Mouse (Mus musculus) gastrocnemius, postnatal 36 days (tissue): ENCODE measurements around the gene Ccdc36. TPM values are rescaled to one million over a fixed set of nuclear protein-coding genes. Genes with fewer than 3 reads are reported as not detected.

Experiments used
- DNase-seq, 2 experiments: peaks; one replicate each; pipeline ENCODE4 v3.0.0; 2022
- intact Hi-C: fragments of 180-260 bp; cut with DNase I; formaldehyde crosslinking; loops from one replicate; pipeline ENCODE4 v1.15.1; 2025
- long read RNA-seq, 2 experiments: library from polyadenylated mRNA; stranded (forward); transcript quantifications; one replicate each; pipeline ENCODE4 v2.0.0; 2021
- total RNA-seq, 2 experiments: library from RNA; stranded (reverse); gene quantifications; 2 replicates each; pipeline ENCODE4 v1.2.3; 2021

Ccdc36 gene
- not detected for total RNA-seq
- long read RNA-seq, experiment 1, result 0 reads
- long read RNA-seq, experiment 2, partial matches to known transcripts, result 0 of 1 reads
- long read RNA-seq, experiment 2, other reads (novel, unspliced or antisense), result 1 of 1 reads

DNA sequence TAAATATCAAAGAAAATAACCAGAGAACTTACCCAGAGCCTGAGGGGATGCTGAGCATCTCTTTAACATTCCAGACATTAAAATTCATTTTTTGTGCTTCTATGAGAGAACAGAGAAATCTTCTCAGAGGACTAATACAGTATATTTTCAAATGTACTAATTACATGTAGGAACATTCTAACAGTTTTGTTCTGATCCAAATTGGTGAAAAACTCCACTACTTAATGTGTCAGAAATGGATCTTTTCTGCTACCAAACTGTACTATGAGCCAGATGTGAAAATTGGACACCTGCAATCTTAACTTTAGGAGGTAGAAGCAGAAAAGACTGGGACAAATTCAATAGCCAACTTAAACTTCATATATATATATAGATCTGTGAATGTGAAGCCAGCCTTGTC, at the start of gene Ccdc36:
Ccdc36 (minus strand) TSS at position 101 of the 400 bp plus-strand sequence.
- DNase-seq, result no peak

DNA sequence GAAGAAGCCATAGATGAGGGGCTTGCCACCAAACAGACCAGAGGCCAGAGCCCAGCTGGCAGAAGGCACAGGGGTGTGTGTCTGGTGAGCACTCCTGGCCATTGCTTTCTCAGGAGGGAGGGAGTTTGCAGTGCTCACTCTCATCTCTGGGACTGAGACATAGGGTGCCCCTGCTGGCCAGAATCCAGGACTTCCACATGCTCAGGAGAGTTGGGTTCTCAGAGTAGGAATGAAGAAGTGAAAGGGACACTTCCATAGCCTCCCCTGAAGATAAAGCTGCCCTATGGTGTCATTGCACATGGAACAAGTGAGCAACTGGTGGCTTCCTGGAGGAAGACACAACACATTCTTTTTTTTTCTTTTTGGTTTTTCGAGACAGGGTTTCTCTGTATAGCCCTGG, 46.2 kb upstream of the Ccdc36 start:
- no peak for DNase-seq
- intact Hi-C loops, result no loop called here

More for the DNA sequence above, at the start of gene Ccdc36:
- intact Hi-C loops, result no loop called here

DNA sequence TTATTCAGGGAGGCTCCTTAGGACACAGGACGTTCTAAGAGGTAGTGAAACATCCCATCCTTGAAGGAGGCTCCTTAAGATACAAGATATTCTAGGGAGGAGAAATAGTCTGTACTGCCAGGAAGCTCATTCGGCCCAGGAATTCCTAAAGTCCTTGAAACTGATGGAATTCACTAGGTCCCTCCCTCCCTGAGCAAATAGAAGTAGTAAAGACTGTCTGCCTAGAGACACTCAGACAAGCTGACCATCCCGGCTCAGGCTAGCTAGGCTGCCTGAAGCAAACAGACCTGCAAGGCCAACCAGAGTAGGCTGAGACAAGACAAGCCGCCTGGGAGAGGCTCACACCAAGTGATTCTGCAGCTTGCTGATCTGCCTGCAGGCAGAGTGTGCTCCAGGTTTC, 41.6 kb upstream of the Ccdc36 start:
- intact Hi-C loops, result no loop called here
- no peak for DNase-seq

DNA sequence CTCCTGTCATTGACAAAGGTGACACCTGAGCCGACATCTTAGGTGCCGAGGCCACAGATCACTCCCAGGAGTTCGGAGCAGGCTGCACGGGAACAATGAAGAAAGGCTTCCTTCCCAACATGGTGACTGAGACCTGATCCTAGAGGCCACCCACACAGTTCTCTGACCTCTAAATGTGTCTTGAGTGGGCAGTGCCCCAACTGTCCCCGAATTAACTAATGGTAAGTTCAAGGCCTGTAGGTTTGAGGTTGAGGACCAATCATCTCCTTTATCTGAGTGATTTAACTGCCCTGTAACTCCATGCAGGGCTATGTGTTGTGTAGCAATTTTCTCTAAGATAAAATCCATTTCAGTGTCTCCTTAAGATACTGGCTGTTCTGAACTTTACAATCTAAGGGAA, 41.1 kb upstream of the Ccdc36 start:
- no peak for DNase-seq

DNA sequence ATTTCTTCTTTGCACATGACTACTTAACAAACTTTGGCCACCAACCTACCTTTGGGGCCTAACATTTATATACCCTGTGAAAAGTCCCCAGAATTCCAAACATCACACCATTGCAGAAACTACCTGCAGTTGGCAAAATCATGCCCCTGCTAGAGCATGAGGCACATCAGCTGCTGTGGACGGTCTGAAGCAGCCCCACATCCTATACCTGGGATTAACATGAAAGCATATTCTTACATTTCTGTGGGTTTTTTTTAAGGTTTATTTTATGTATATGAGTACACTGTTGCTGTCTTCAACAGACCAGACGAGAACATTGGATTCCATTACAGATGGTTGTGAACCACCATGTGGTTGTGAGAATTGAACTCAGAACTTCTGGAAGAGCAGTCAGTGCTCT, 37.9 kb upstream of the Ccdc36 start:
- intact Hi-C loops, result no loop called here
- DNase-seq, result no peak

More for the DNA sequence above, 41.1 kb upstream of the Ccdc36 start:
- intact Hi-C loops, result no loop called here

DNA sequence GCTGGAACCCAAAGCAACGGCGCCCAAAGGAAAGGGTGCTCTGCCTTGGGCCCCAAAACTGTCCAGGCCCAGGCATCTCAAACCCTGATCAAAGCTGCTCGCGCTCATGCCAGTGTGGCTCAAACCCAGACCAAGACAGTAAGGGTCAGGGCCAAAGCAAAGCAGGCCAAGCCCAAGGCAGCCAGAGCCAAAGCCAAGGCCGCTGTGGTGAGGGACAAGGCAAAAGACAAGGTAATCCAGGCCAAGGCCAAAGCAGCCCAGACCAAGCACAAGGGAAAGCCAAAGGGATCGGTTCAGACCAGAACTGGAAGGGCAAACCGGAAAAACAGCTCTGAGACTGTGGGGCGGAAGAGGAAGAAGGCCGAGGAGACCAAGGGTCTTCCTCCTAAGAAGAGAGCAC, 35.4 kb upstream of the Ccdc36 start:
- intact Hi-C loops, result no loop called here
- DNase-seq, result no peak

DNA sequence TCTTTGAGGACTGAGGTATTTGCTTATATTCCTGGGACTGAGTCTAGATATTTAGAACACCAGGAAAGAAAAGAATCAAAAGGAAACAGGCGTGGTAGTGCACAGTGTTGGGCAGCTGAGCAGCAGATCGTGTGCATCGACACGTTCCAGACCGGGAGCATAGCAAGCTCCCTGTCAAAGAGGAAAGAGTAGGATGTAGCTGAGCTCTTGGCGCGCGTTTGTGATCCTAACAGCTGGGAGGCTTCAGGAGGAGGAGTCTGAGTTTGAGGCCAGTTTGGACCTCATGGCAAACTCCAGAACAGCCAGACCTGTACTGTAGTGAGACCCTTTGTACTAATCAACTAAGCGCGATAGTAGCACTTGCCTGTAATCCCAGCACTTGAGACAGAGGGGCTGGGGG, 33.9 kb upstream of the Ccdc36 start:
- intact Hi-C loops, result no loop called here
- no peak for DNase-seq

DNA sequence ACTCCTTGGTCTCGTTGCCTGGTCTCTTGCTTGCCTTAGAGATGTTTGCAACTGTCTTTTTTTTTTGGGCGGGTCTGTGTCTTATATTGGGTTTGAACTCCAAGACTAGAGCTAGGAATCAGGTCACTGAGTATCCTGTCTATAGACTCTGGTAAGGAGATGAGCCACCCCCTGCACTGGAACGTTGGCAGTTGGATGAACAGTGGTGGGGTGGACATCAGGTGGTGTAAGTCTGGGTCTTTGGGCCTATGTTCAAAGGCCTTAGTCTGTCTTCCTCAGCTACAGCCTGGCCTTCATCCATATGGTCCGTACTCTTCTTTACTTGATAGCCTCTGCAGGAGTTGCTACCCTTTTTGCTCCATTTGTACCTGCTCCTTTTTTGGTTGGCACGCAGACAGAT, 33.4 kb upstream of the Ccdc36 start:
- intact Hi-C loops, result no loop called here
- DNase-seq, result no peak

DNA sequence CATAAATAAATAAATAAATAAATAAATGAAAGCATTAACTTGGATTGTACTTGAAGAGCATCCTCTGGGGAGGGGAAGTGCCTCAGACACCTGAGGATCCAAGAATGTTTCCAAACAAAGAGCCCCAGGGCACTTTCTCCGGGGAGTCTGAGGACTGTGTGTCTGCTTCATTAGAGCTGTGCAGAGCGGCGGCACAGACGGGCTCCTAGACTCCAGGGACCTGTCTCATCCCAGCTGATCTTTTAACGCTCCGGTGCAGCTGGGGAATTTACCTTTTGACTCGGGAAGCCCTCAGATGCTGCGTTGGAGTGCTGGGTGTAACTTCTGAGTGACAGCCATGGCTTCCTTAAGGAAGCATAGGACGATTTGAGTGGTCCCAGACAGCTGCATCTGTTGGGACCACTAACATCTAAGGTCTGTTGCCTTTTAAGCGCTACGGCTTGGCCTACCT, 32.9 kb upstream of the Ccdc36 start, which contains the start of gene Klhdc8b:
Klhdc8b (minus strand) TSS at position 401 of the 451 bp plus-strand sequence.
- no peak for DNase-seq
- intact Hi-C loops, result no loop called here

DNA sequence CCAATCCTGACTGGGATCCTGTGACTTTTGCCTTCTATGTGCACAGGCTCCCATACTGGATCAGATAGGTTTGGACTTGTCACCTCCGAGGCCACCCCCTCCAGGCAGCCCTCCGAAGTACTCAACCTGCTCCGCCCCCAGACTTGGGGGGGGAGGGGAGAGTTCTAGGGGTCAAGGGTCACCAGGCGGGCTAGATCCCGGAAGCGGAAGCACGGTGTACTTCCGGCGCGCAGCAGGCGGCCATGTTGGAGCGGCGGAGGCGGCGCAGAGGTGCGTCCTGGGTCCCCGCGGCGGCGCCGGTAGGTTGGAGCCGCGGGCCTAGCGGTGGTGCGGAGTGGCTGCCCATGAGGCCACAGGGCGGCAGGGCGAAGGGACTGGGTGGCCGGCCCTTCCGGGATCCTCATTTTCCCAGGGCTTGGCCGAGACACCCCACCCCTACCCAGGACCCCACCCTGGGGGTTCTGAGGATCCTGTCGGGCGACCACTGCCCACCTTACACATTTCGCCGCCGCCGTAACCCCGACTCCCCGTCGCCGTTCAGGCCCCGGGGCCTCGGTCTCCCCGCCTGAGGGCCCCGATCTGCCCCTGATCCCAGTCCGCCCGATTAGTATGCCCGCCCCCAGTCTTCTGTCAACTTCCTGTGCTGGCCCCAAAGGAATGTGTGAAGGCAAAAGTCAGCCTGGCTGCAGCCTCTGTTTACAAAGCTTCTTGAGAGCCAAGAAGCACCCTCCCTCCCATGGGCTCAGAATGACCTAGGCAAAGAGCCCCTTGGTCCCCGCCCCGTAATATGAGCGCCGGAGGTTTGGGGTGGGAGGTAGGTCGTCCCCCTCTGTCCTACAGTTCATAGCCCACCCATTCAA, 32.3 kb upstream of the Ccdc36 start, which contains the start of gene Ccdc71:
Ccdc71 (plus strand) TSS at position 209 of the 860 bp plus-strand sequence.
- intact Hi-C loops, result no loop called here
- peak; percentile 79 to 80 for DNase-seq

DNA sequence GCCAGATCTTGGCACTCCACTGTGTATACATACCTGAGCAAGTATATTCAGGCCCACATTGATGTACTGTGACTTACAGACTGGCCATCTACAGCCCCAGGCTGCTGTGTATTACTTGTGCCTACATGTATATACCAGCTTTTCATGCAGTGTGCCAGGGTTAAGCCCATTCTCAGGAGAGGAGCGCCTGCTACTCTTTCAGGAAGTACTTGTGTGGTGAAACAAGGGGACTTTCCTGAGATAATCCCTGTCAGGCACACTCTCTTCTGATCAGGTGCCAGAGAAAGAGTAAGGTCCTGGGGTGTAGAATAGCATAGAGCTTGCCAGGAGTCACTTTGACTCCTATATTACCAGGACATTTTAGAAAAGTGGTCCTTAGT, 31.6 kb upstream of the Ccdc36 start:
- DNase-seq, result no peak
- intact Hi-C loops, result no loop called here

DNA sequence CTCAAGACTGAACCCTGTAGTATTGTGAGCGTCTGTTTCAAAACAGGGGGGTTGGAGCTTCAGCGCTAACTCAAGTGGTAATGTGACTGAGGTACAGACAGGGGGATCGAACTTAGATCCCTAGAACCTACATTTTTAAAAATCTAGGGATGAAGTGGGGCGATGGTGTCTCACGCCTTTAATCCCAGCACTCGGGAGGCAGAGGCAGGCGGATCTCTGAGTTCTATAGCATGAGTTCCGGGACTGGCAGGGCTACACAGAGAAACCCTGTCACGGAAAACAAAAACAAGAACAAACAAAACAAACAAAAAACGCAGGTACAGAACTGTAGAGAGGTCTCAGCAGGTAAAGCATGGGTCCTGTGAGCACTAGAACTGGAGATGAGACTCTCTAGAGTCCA, 28.7 kb upstream of the Ccdc36 start:
- no peak for DNase-seq
- intact Hi-C loops, result no loop called here

DNA sequence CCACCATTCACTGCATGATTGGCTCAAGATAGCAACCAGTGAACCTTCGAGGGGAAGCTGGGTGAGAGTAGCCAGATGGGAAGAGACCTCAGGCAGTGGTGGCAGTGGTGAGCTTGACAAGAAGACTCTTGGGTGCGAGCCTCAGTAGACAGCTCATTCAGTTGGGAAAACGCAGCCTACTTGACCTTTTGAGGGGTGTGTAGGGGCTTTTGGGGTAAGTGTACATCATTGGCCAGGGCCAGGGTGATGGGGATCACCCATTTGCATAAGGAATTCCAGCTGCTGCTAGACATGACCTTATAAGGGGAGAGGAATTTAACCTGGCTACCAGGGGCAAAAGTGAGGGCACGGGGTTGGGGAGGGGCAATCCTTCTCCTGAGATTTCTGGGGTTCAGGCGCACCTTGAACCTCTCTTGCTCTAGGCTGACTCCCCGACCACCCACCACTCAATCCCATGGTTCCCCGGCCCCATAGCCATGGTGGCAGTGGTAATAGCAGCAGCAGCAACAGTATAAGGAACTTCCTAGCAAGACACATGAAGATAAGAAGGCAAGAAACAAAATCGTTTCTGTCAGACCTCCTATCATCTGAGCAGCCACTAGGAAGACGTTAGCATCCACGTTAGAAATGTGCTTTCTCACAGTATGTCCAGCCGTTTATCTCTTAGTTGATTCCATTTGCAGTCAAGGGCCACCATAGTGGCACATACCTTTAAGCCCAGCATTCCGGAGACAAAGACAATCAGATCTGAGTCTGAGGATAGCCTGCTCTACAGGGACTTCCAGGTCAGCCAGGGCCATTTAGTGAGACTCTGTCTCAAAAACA, 27.7 kb upstream of the Ccdc36 start:
- intact Hi-C loops, result no loop called here

DNA sequence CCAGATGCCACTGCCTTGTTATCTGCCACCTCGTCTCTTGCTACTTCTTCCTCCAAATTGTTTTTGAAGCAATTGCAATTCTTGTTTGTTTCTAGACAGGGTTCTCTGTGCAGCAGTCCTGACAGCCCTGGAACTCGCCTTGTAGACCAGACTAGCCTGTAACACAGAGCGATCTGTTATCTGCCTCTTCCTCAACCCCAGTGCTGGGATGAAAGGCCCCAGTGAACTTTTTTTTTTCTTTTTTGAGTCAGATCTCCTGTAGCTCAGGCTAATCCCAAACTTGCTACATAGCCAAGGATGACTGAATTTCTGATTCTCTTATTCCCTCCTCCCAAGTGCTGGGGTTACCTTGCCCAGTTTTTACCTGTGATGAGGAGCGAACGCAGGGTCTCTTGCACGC, 26.1 kb upstream of the Ccdc36 start:
- intact Hi-C loops, result no loop called here
- DNase-seq, result no peak

More for the DNA sequence above, 27.7 kb upstream of the Ccdc36 start:
- DNase-seq, result no peak

DNA sequence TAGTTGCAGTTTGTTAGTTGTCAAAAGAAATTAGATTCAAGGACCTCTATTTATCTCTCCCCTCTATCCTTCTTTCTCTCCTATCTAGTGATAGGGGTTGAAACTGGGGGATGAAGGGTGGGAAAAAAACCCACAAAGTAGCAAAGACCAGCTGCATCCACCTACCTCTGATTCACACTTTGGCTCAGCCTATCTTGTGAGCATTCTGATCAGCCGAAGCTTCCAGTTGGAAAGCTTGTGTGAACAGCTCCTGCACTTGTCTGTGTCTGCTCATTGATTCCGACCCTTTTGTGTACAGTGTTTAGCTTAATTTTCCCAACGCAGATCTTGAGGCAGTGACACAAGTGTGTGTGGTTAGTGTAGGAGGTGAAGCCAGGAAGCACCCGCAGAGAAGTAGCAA, 25.2 kb upstream of the Ccdc36 start:
- intact Hi-C loops, result no loop called here
- no peak for DNase-seq

DNA sequence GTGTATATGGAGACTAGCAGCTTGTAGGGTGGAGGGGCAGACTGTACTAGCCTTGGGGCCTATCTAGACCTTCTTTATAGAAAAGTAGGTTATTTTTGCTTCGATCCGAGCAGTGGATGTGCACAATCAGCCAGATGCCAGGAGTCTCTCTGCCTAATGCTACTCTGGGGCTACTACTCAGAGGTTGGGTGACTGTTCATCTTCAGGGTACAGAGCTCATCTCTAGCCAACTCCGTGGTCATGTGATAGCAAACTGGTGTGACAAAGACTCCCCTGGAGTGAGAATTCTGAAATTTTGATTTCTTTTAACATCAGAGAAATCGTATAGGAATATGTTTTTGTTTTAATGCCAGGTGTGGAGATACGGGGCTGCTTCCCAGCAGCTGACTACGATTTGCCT, 24.6 kb upstream of the Ccdc36 start:
- DNase-seq, result no peak
- intact Hi-C loops, result no loop called here

DNA sequence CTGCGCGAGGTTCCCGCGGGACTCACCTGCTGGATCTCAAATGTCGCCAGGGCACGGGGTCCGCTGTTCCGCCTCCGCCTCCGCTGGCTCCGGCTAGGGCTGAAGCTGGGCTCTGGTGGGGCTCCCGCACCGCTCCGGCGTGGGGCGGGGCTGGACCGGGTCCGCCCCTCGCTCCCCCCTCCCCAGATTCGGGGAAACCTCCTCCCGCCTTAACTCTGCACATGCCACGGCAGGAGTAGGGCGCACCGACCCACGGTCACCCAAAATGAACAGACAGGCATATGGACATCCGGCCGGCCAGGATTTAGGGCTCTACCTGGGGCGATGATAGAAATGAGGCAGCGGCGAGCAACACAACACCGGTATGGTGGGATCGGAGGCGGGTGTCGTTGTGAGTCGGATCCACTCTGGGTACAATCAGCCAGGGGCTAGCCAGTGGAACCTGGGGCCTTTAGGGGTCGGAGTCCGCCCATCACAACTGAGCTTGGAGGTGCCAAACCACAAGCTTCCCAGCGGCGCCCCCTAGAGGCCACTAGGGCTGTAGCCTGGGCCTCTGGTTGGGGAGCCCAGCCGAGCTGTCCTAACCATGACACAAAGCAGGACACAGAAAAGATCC, 24.1 kb upstream of the Ccdc36 start:
- DNase-seq, result peak; percentile 81 to 83
- intact Hi-C loops, result no loop called here

DNA sequence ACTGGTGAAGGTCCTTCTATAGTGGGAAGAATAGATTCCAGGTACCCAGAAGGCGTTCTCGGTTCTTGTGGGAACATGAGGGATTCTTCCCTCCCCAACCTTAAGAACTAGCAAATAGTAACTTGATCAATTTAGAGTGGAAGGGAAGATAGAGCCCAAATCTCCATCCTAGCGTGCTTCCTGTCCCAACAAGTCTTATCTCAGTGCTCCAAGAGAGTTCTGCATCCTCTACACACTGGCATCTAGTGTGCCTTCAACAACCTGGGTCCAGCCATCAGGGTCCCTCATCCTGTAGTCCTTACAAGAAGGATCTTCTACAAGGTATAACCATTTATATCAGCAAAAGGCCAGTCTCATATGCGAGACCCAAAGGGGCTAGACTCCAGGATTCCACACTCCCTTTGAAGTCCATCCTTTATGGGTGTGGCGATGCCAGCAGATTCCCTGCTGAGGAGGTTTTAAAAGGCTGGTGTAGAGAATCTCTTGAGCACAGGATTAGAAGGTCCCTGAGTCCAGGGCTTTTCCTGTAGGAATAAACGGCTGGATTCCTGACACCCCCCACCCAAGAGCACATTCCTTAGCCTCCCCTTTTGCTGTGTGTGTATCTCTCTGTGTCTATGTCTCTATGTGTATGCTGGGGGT, 23.4 kb upstream of the Ccdc36 start:
- intact Hi-C loops, result no loop called here
- no peak for DNase-seq

DNA sequence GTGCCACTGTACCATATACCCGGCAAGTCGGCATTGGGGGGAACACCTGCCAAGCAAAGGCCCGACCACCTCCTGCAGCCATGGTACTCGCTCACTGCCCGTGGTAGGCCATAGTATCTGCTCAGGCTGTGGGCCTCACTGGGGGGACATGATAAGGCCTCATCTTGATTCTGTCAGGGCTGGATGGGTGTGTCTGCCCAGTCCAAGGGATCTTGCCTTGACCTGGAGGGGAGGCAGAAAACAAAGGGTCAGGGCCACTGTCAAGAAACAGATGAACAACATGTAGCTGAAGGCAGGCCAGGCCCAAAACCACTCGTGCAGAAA, 22.8 kb upstream of the Ccdc36 start:
- DNase-seq, result no peak
- intact Hi-C loops, result no loop called here
